Mouse (Mus musculus): Measurements from ENCODE around the gene Tsn.

Gene Tsn

DNA sequence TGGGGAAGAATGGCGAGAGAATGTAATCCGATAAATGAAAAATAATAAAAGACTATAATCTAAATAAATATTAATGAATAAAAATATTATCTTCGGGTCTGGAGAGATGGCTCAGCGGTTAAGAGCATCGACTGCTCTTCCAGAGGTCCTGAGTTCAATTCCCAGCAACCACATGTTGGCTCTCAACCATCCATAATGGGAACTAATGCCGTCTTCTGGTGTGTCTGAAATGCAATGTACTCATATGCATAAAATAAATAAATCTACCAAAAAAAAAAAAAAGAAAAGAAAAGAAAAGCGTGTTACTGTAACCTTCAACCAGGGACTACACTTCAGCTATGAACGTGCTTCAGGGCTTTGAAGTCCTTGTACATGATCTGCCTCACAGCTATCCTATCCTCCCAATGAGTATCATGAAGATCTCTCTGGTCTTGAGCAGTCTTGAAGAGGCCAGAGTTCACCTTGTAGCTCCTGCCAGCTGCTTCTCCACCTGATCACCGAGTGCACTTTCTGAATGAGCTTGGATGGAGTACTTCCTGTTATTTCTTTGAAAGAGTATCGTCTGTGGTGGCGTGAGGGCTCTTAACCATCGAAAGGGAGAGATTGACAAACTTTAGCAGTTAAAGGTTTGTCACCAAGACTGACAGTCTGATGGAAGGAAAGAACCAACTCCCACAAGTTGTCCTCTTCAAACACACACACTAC, at the start of gene Tsn:
Gene Tsn, minus strand, starts transcription at position 118 of the 705 bp plus-strand sequence.
- peak; percentile 17 for DNase-seq (ENCODE audit: extremely low spot score)

DNA sequence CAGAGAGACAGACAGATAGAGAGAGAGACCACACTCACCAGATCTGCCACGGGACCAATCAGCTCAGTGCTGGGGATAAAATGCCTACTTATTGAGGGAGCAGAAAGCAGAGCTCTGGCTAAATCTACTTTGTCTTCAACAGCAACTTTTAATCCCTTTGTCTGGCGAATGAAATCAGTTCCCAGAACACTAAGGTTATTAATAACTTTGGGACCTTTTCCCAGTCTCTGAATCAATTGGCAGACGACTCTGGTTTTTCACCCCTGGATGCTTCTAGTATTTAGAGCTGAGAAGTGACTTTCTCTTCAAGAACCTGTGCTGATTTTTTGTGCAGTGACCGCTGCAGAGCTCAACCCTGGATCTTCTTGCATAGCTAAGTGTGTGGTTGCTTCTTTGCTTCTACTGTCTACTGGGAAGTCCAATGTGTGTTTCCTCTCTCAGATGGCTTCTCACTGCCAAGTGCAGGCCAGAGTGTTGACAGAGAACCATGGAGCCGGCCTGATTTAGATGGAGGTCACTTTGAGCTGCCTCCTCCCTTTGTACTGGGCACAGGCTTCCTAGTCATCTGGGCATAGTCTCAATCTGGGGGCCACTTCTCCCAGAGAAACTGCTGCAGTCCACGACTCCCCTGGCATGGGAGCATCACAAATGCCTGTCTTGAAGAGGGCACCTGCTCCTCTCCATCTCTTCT, 47.7 kb upstream of the Tsn start:
- no peak for DNase-seq (ENCODE audit: extremely low spot score)

DNA sequence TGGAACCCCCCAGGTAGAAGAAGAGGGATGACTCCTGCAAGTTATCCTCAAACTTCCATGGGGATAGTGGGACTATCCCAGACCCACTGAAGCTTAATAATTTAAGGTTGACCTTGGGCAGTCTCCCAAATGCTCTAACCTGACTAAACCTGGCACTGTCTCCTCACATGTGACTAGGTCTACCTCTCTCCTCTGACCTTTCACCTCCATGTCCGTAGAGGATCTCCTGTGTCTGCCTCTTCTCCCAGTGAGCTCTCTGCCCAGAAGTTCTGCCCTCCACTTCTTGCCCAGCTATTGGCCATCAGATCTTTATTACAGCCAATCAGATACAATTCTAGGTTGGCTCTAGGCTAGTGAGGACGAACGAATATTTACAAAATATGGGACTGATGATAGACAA, 38.4 kb upstream of the Tsn start:
- no peak for DNase-seq (ENCODE audit: extremely low spot score)

DNA sequence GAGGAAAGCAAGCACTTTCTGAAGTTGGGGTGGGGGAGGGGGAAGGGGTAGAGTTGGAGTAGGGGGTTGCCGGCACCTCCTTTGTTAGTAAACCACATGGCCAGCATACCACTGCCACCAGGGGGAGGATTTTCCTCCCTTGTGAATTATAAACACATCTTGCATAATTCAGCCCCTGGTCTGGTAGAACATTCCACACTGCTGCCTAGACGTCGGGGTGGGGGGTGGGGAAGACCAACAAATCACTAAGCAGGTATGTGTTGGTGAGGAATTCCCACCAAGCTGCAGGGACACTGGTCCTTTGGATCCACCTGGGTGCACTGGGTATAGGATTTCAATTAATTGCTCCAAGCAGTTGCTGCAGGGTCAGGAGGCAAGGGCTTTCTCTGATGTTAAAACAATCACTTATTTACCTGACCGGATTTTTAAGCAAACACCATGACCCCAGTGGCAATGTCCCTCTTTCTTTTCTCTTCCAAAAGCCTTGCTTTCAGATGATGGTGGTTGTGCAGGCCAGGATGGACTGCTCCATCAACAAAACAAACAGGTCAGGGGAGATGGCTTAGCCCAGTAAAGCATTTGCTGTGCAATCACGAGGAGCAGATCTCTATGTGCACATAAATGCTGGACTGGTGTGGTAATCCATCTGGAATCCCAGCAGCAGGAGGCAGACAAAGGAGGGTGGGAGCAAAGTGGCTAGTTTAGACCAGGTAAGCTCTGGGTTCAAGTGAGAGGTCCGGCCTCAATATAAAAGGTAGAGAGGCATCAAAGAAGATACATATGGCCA, 32.3 kb upstream of the Tsn start:
- DNase-seq (ENCODE audit: extremely low spot score): peak; percentile 36

DNA sequence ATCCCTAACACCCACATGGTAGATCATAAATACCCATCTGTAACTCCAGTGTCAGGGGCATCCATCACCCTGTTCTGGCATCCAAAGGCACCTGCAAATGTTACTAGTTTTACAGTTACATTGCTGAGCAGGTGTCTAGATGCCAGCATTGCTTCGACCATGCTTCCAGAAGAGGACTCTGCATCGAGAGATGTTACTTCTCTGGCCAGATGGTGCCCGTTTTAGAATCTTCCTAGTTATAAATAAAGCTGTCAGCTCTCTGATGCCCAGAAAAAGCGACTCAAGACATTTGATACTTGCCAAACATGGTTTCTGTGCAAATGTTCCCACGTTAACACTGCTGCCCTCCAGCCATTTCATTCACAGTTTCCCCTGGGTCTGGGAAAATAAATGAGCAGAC, 26.4 kb upstream of the Tsn start:
- no peak for DNase-seq (ENCODE audit: extremely low spot score)

DNA sequence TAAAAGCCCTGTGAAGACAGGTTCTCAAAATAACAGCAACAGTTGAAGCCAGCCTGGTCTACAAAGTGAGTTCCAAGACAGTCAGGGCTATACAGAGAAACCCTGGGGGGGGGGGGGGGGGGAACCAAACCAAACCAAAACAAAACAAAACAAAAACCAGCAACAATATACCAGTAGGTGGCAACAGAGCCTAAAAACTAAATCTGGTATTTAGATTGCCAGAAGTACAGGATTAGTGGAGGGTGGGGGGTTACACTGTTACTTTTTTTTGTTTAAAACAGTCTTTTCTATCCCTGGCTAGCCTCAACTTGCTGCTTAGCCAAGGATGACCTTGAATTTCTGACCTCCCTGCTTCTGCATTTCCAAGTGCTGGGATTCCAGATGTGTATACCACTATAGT, 24.3 kb upstream of the Tsn start:
- DNase-seq (ENCODE audit: extremely low spot score): no peak

DNA sequence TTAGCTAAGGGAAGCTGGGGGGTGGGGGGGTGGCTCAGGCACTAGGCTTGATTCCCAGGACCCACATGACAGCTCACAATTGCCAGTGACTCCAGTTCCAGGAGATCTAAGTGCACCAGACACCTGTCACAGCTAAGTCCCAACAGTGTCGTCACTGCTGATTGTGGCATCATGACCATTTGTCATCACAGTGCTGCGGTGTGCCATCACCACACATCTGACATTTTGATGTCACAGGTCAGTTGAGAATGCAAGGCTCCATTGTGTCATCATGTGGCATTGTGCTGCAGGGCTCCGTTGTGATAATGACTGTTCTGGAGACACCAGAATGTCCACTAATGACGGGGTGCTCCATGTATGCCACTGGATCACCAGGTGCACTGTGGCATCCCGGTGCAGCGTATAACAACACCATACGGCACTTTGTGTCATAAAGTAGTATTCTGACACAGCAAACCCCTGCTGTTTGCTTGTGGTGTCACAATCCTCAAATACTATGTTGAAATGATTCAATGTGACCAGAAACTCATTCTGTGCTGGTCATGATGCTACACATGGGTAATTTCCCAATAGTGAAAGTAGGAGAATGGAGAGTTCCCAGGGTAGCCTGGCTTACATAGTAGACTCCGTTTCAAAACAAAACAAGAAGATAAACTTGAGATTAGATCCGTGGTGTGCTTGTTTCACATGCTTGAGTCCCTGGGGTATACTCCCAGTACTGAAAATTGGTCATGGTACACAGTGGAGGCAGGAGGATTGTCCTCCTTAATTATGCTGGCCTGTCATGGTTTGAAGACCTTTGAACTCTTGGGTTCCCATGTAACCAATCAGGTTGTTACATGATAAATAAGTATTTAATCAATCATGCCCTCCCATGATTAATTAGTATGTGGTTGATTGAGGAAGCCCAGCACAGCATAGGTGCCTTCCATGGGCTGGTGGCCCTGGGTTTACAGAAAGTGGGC, 23.5 kb upstream of the Tsn start:
- DNase-seq (ENCODE audit: extremely low spot score): no peak

DNA sequence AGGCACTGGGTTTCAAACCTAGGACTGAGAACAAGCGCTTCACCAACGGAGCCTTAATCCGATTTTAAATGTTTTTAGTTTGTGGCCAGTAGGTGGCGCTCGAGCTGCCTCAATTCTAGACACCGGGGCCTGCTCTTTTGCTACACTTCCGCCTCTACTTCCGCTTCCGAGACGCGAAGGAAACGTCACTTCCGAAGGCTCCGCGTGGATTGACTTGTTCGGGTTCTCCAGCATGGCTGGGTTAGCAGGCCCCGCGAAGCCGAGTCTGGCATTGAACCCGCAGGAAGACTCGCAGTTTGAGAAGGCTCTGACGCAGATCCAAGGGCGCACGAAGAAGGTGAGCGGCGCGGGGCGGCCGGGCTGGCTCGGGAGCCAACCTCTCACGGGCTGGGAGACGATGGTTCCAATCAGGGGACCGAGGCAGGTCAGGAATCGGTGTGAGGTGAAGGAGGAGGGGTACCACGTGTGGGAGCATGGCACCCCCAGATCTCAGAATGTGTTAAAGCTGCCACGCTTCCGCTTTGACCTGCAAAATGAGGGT, 10.2 kb upstream of the Tsn start, which contains the start of gene Nifk:
Gene Nifk, plus strand, starts transcription at position 179 of the 541 bp plus-strand sequence.
- peak; percentile 91 for DNase-seq (ENCODE audit: extremely low spot score)

DNA sequence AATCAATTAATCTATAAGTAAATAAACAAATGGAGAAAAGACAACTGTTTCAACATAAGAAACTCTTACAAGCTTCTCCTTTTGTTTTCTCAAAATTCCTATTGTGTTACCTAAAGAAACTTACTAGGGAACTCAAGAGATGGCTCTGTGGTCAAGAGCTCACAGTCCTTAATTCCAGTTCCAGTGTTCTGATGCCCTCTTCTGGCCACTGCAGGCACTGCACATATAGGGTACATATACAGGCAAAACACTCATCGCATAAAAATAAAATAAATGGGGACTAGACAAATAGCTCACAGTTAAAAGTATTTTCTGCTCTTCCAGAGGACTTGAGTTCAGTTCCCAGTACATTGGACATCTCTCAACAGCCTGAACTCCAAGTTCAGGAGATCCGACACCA, 9.2 kb upstream of the Tsn start:
- no peak for DNase-seq (ENCODE audit: extremely low spot score)

DNA sequence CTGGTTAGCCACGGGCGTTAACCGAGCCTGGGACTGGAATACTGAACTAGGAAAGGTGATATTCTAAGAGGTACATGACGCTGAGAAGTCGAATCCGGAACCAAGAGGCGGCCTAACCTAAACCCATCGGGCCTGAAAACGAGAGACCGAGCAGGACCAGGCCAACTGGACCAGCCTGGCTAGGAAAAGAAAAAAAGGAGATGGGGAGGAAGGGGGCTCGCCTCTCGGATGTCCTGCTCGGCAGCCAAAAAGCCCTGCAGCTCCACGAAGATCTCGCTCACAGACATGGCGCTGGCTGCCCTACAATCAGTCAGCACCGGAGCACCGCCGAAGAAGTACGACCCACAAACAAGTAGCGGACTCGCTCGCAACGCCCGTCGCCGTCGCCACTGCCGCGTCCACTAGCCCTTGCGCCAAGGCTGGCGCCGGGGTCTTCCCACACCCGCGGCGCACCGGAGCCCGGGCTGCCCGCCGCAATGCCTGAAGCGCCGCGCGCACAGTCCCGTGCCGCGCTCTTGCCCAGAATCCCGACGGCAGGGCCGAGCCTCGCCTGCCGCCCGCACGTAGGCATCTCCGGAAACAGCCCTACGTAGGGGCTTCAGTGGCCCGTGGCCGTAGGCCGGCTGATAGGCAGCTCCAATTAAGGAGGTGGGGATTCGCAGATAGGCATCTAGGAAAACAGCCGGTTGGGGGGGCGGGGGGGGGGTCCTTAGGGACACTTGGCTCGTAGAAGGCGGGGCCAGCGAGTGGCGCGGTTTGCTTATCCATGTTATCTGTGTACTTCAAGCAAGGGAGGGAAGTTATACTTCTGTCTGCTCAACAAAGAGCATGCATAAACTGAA, 538 bp downstream of the Tsn start:
- peak; percentile 93 for DNase-seq (ENCODE audit: extremely low spot score)

DNA sequence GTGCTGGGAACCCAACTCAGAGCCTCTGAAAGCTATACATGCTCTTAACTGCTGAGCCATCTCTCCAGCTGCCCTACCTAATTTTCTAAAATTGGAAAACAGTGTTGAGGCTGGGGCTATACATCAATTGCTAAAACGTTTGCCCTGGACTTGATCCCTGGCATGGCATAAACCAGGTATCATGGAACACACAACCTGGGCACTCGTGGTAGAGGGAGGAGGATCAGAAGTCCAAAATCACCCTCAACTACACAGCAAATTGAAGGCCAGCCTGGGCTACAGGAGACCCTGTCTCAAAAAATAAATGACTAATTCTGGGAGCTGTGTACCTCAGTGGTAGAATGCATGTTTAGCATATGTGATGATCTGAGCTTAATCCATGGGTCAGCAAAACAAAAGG, 13.8 kb downstream of the Tsn start:
- no peak for DNase-seq (ENCODE audit: extremely low spot score)

DNA sequence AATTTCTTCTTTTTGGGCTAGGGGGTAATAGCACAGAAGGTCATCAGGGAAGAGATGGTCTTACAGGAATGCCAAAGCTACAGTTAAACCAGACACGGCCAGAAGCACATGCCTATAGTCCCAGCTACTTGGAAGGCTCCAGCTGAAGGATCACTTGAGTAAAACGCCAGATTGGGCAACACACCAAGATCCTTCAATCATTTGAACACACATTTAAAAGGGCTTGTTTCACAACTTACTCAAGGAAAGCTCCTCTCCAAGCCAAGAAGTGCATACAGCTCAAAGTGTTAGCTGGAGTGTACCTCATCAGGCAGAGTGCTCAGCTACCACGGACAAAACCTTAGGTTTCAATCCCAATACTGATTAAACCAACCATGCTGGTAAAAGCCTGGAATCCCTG, 14.9 kb downstream of the Tsn start:
- DNase-seq (ENCODE audit: extremely low spot score): no peak

DNA sequence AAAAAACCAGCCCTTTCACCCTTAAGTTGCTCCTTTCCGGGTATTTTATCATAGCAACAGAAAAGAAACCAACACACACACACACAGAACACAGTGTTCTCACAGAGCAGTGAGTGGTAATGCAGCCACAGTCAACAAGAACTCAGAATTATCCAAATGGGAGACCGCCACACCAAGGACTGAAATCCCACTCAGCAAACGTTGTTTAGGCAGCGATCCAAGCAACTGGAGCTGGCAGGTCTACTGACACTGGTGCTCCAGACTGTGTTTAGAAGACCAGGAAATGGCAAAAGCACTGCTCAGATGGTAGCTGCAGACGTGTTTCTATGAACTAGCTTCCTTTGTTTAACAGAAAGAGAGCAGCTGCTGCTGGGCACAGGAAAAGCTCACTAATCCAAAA, 16.7 kb downstream of the Tsn start:
- no peak for DNase-seq (ENCODE audit: extremely low spot score)

DNA sequence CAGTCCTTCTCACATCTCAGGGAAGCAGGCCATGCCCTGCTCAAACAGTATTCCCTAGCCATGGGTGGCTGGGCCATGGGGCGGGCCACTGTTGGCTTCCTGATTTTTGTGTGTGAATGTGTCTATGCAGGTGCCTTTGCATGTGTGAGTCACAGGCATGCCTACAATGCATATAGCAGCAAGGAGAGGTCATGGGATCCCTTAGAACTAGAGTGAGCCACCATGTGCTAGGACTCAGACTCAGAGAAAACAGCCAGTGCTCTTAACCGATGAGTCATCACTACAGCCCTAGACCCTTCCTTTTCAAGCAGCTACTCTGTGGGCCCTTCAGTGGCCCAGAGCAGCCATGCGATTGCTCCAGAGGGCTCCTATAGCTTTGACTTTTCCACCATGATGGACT, 17.3 kb downstream of the Tsn start:
- DNase-seq (ENCODE audit: extremely low spot score): no peak

DNA sequence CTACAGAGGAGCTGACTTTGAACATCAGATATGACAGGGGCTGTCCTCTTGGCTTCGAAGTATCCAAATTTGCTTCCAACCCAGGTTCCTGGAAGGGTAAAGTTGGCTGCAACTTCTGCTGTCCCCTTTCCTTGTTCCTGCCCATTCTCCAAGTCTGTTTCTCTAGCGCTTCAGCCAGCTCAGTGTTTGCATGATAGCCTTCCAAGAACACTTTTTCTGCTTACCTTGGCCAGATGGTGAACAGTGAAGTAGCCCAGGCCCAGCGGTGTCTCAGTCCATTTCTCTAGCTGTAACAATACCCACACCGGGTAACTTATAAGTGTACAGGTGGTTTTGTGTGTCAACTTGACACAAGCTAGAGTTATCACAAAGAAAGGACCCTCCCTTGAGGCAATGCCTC, 19.2 kb downstream of the Tsn start:
- DNase-seq (ENCODE audit: extremely low spot score): no peak

DNA sequence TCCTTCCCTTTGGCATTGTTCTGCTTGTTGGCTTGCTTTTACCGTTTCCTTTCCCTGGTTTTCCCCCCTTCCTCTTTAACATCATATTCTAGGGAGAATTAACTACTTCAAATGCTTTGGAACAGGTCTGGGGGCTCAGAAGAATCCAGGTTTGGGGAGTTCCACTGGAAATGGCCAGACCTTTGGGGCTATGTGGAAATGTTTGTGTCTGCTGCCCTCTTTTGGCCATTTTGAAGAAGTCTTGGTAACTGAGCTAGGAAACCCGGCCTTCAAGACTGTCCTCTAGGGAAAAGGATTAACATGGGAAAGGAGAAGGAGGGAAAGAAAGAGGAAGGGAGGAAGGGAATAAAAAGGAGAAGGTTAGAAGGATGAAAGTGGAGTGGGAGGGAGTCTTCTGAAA, 36.4 kb downstream of the Tsn start:
- peak; percentile 46 for DNase-seq (ENCODE audit: extremely low spot score)

DNA sequence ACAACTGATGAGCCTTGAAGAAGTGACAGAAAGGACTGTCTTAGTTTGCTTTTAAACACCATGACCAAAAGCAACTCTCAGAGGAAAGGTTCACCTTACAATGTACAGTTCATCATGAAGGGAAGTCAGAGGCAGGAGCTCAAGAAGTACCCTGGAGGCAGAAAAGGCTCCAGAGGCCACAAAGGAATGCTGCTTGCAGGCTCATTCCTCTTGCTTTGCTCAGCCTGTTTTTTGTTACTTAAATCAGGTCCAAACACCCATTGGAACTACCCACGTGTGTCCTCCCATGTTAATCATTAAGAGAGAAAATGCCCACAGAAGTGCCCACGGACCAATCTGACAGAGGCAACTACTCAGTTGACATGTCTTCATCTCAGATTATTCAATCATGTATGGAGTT, 59.6 kb downstream of the Tsn start:
- no peak for DNase-seq (ENCODE audit: extremely low spot score)

Measured in embryo, embryonic 9.5 days (tissue).